Mouse (Mus musculus): ENCODE measurements around the gene Dpp9.

Gene Dpp9

DNA sequence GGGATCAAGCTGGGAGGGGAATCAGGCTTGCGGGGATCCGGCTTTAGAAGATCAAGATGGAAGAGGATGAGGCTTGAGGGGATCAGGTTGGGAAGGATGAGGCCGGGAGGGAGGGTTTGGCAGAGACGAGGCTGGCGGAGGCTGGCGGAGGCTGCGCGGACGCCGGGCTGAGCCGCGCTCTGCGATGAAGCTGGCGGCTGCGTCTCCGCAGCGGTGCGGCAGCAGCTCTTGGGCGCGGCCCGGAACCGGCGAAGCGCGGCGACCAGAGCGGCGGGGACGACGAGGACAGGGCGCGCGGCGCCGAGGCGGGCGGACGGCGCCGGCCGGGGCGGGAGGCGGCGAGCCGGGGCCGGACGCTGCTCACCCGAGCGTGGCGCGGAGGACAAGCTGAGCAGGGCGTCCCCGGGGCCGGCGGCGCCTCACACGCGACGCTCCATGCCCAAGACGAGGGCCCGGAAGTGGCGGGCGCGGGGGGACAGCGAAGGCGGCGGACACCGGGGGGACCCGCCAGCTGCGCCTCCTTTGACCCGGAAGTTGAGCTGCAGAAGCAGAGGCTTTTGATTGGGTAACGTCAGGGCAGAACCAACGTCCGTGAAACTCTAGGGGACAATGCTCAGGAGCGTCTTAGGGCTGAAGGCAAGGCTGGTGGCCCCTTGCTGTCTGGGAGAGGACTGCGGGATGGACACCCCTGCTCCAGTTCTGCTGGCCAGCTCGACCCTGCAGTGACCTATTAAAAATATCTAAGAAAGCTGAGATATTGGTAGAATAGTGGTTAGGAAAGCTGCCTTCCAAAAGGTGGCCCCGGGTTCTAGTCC lies at the start of gene Dpp9:
Gene Dpp9, minus strand, starts transcription at position 529 of the 815 bp plus-strand sequence.
- CTCF ChIA-PET: interaction anchor here (0.5 to 3.0 kb wide), 25 partner anchors 11 to 273 kb away, joined by 3 to 27 read pairs (median 4); partner anchors contain the start of genes Fem1a (in 1 of the 4), Sh3gl1 (in 1 of the 4) and Yju2 (in 1 of the 4)
- POLR2A ChIA-PET: interaction anchor here (0.6 to 4.3 kb wide), 78 partner anchors 8 to 615 kb away, joined by 3 to 25 read pairs (median 4); partner anchors contain the start of genes Chaf1a (in 2 of the 4), Hdgfl2 (in 2 of the 4), Ebi3 (in 1 of the 4) and Fem1a (in 1 of the 4)

DNA sequence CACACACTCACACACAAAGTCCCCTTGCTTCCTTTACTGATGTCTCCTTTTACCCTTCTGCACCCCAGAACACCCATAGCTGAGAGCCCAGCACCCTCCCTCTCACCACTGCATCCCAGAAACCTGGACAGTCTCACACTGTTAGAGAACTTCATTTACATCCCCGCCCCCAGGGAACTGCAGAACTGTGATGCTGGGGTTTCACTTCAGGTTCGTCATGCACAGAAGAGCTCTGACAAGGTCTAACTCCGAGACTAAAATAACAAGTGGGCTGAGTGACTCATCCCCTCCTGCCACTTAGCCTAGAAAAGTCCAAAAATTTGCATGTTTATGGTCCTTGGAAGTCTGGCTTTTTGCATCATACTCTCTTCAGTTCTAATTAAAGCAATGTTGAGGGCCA lies 47.6 kb upstream of the Dpp9 start:
- ChIA-PET POLR2A (interaction anchor here (0.6 to 64.8 kb wide), 29 partner anchors 9 to 344 kb away, joined by 3 to 2494 read pairs (median 4); partner anchors contain the start of genes Ticam1 (in 3 of the 4), Arrdc5 (in 2 of the 4), Fem1a (in 2 of the 4) and Plin3 (in 2 of the 4)), CTCF (interaction anchor here in 3 of 4 experiments (0.6 to 2.0 kb wide), 7 partner anchors 11 to 287 kb away, joined by 3 to 5 read pairs (median 4); partner anchors contain the start of gene Ticam1 (in 1 of the 3))

DNA sequence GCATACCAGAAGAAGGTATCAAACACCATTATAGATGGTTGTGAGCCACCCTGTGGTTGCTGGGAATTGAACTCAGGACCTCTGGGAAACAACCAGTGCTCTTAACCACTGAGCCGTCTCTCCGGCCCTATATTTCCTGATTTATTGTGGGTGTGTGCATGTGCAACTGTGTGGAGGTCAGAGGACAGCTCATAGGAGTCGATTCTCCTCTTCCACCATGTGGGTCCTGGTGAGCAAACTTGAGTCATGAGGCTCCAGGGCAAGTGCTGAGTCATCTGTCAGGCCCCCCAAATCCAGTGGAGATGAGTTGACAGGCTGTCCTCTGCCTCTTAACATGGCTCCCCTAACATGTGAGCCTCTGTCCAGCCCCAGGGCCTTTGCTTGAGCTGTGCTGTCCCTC lies 47.2 kb upstream of the Dpp9 start:
- POLR2A ChIA-PET: interaction anchor here (0.7 to 64.8 kb wide), 27 partner anchors 10 to 361 kb away, joined by 3 to 2494 read pairs (median 6); partner anchors contain the start of genes Ticam1 (in 3 of the 4), Arrdc5 (in 2 of the 4), Dpp9 (in 2 of the 4) and Fem1a (in 2 of the 4)
- CTCF ChIA-PET: interaction anchor here in 3 of 4 experiments (0.5 to 2.3 kb wide), 10 partner anchors 10 to 287 kb away, joined by 3 to 9 read pairs (median 4); partner anchors contain the start of genes Kdm4b (in 1 of the 3) and Ticam1 (in 1 of the 3)

DNA sequence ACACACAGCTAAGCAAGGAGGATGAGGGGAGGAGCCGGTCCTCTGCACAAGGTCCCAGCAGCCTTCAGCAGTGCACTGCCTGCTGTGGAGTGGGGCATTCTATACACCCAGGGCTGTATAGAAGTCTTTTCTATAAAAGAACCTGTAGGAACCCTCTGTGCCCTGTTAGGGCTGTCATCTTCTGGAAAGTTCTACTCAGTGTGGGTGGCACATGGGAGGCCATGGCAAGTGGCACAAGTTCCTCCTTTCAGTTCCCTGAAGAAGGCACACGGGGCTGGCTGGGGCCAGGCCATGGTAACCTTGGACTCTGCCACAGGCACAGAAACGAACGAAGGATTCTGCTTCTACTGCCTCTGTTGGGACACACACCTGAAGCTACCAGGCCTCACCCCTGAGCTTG lies 46.3 kb upstream of the Dpp9 start:
- ChIA-PET POLR2A (interaction anchor here (0.6 to 64.8 kb wide), 39 partner anchors 9 to 408 kb away, joined by 3 to 2494 read pairs (median 6); partner anchors contain the start of genes Dpp9 (in 3 of the 4), Arrdc5 (in 2 of the 4), Kdm4b (in 2 of the 4) and Plin3 (in 2 of the 4)), CTCF (interaction anchor here (0.5 to 3.4 kb wide), 42 partner anchors 9 to 558 kb away, joined by 3 to 26 read pairs (median 4); partner anchors contain the start of genes Ticam1 (in 2 of the 4), Dpp9 (in 1 of the 4) and Kdm4b (in 1 of the 4))

DNA sequence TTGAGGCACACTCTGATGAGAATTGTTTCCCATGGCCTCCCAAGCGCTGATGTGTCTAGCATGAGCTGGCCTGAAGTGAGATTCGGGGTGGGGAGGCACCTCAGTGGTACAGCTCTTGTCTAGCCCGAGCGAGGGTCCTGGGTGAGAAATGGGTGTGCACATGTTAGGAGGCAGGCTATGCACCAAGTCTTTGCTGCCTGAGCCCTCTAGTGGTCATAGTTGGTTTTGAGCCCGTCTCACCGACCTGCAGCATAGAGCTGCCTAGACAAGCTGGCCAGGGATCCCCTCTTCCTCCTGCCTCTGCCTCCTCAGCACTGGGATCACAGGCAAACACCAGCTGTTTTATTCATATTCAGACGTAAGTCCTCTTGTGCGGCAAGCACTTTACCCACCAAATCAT lies 45.3 kb upstream of the Dpp9 start:
- ChIA-PET CTCF (interaction anchor here (0.5 to 3.4 kb wide), 102 partner anchors 8 to 473 kb away, joined by 3 to 26 read pairs (median 4); partner anchors contain the start of genes Ticam1 (in 4 of the 4), Kdm4b (in 2 of the 4), Chaf1a (in 1 of the 4) and Dpp9 (in 1 of the 4)), POLR2A (interaction anchor here (0.6 to 64.8 kb wide), 50 partner anchors 9 to 409 kb away, joined by 3 to 2494 read pairs (median 4); partner anchors contain the start of genes Dpp9 (in 4 of the 4), Ticam1 (in 3 of the 4), Kdm4b (in 2 of the 4) and Plin3 (in 2 of the 4))

DNA sequence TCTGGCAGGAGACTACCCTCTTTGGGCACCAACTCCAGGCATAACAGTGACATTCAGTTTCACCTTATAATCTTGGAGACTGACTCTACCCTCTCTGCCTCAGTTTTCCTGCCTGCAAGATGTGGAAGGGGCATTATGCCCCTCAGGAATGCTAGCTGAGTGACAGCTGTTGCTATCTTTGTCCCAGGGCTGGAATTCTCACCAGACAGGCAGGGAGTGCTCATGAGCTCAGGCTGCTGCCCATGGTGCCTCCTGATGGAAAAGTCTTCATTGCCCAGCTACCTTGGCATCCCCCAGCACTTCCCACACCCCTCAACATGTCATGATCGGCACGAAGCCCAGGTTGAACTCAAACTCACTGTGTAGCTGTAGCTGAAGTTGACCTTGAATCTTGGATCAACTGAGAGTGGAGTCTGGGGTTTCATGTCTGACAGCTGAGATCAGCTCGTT lies 44.0 kb upstream of the Dpp9 start:
- POLR2A ChIA-PET: interaction anchor here in 3 of 4 experiments (0.5 to 64.8 kb wide), 23 partner anchors 8 to 616 kb away, joined by 3 to 2494 read pairs (median 4); partner anchors contain the start of genes Kdm4b (in 2 of the 3), Plin3 (in 2 of the 3), Ticam1 (in 2 of the 3) and Uhrf1 (in 2 of the 3)
- CTCF ChIA-PET: interaction anchor here (0.6 to 3.4 kb wide), 11 partner anchors 11 to 290 kb away, joined by 3 to 17 read pairs (median 5); partner anchors contain the start of gene Plin5 (in 1 of the 4)

DNA sequence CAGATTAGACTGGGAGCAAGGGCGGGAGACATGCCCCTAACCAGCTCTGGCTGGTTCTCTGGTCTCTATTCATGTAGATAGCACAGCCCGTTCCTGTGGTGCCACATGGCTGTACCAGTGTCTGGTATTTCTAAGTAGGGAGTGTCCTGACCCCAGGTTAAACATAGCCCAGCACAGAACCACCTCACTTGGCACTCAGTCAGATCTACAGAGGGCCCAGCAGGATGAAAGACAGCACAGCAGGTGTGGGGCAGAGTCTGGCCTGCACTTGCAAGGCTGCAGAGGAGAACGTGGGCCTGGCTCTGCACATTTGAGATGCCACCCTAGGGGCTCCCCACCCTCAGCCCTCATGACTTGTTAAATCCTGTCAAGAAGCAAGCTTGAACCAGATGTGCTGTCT lies 42.5 kb upstream of the Dpp9 start:
- ChIA-PET CTCF (interaction anchor here in 2 of 4 experiments (0.5 to 1.7 kb wide), 6 partner anchors 15 to 208 kb away, joined by 3 to 6 read pairs (median 3); partner anchors contain the start of genes Dpp9 (in 1 of the 2) and Ticam1 (in 1 of the 2)), POLR2A (interaction anchor here (0.6 to 64.8 kb wide), 33 partner anchors 9 to 491 kb away, joined by 3 to 2494 read pairs (median 4); partner anchors contain the start of genes Uhrf1 (in 3 of the 4), Arrdc5 (in 2 of the 4), Dpp9 (in 2 of the 4) and Plin3 (in 2 of the 4))

DNA sequence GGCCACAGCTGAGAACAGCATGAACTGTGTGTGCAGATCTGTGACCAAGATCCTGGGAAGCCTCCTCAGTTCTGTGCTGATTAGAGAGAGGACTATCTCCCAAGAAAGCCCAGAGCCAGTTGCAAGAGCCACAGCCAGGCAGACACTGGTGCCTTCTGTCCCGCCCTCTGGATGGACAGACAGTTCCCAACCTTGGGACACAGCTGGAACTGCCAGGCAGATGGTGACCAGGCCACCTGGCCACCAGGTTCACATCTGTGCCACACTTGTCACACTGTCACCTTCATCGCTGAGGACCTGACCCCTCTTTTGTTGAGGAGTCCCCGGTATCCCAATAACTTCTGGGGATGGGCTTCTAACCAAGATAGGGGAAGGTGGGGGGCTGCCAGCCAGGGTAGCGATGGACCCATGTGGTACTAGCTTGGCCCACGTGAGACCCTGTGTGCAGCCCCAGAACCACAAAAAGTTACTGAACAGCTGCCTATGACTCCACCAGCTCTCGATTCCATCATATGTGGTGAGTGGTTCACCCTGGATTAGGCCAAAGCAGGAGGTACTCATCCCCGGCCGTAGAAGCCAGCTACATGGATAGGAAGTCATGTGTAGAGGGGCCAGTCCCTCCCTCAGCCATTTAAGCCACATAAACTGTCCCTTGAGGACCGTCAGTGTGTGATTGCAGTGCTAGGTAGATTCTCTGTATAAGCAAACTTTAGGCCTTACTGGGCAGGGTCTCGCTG lies 40.8 kb upstream of the Dpp9 start:
- POLR2A ChIA-PET: interaction anchor here in 2 of 4 experiments (0.9 to 64.8 kb wide), 11 partner anchors 8 to 772 kb away, joined by 3 to 2494 read pairs (median 4); partner anchors contain the start of genes Plin3 (in 2 of the 2), Uhrf1 (in 2 of the 2), Arrdc5 (in 1 of the 2) and Hdgfl2 (in 1 of the 2)

DNA sequence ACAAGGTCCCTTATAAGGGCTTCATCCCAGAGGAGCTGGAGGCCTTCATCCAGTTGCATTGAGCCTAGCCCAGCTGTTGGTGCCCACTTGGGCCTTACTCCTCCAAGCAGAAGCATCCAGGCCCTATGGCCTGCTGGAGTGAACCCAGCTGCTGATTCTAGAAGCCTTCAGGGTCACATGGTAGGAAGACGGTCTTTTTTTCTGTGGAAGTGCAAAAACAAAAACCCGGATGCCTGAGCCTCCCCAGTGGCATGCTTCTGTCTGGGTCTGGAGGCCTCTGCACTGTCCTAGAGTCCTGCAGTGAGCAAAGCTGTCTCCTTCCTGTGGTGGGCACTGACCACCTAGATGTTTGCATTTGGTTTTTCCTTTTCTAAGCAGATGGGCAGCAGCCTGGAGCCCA lies 40.1 kb upstream of the Dpp9 start:
- POLR2A ChIA-PET: interaction anchor here in 3 of 4 experiments (0.6 to 64.8 kb wide), 8 partner anchors 9 to 773 kb away, joined by 3 to 2494 read pairs (median 4); partner anchors contain the start of genes Plin3 (in 2 of the 3), Arrdc5 (in 1 of the 3), Kdm4b (in 1 of the 3) and Khsrp (in 1 of the 3)
- CTCF ChIA-PET: interaction anchor here in 1 of 4 experiments (1.2 kb wide), 1 partner anchor 23 kb away, joined by 3 read pairs; no protein-coding TSS in a partner anchor

More for the DNA sequence above, 40.8 kb upstream of the Dpp9 start:
- CTCF ChIA-PET: interaction anchor here in 2 of 4 experiments (0.6 to 1.2 kb wide), 2 partner anchors 22 to 112 kb away, joined by 3 read pairs; no protein-coding TSS in a partner anchor

DNA sequence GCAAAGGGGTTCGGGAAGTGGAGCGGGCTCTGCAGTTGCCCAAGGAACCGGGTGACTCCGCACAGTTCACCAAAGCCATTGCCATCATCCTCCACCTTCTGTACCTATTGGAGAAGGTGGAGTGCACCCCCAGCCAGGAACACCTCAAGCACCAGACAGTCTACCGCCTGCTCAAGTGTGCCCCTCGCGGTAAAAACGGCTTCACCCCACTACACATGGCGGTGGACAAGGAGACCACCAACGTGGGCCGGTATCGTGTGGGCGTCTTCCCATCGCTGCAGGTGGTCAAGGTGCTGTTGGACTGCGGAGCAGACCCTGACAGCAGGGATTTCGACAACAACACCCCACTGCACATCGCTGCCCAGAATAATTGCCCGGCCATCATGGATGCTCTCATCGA lies 39.6 kb upstream of the Dpp9 start:
- ChIA-PET CTCF (interaction anchor here in 2 of 4 experiments (1.0 to 1.5 kb wide), 3 partner anchors 16 to 127 kb away, joined by 3 to 4 read pairs (median 3); no protein-coding TSS in a partner anchor), POLR2A (interaction anchor here in 3 of 4 experiments (0.6 to 64.8 kb wide), 7 partner anchors 10 to 773 kb away, joined by 3 to 2494 read pairs (median 4); partner anchors contain the start of genes Plin3 (in 2 of the 3), Arrdc5 (in 1 of the 3), Chaf1a (in 1 of the 3) and Kdm4b (in 1 of the 3))

DNA sequence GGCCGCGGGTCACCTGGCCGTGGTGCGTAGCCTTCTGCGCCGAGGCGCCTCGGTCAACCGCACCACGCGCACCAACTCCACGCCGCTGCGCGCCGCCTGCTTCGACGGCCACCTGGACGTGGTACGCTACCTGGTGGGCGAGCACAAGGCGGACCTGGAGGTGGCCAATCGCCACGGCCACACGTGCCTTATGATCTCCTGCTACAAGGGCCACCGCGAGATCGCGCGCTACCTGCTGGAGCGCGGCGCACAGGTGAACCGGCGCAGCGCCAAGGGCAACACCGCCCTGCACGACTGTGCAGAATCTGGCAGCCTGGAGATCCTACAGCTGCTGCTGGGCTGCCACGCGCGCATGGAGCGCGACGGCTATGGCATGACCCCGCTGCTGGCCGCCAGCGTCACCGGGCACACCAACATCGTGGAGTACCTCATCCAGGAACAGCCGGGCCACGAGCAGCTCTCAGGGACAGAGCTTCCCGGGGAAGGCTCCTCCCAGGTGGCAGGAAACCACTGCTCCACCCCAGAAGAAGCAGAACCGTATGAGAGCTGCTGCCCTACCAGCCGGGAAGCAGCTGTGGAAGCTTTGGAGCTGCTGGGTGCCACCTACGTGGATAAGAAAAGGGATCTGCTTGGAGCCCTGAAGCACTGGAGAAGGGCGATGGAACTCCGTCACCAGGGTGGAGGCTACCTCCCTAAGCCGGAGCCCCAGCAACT lies 38.6 kb upstream of the Dpp9 start:
- ChIA-PET CTCF (interaction anchor here in 1 of 4 experiments (1.0 to 1.5 kb wide), 3 partner anchors 16 to 126 kb away, joined by 3 to 6 read pairs (median 4); partner anchors contain the start of gene Ticam1), POLR2A (interaction anchor here (0.5 to 64.8 kb wide), 12 partner anchors 9 to 217 kb away, joined by 3 to 2494 read pairs (median 9); partner anchors contain the start of genes Dpp9 (in 2 of the 4), Plin3 (in 2 of the 4), Arrdc5 (in 1 of the 4) and Chaf1a (in 1 of the 4))

DNA sequence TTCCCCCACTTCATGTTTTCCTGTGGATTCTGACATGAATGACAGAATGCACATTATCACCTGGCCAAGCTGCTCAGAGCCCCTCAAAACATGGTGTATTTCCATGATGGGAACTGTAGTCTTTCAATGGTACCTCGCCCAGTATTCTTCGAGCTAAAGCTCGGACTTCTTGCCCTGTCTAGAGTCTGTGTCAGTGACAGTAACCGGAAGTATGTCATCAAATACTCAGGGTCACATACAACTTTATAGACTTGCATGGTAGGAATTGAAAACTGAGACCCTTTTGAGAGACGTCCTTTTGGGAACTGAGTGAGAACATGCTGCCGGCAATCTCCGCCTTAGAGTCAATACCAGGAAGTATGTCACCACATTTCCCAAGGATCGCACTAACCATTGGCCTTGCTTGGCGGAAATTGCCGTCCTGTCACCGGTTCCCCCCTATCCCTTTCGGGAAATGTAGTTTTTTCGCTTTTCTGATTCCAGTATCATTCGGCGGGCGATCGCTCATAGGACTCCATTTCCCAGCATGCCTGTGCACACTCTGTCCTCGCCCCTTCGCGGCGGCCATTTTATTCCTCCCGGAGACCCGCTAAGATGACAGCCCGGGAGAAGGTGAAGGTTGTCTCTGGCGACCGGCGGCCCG lies 37.7 kb upstream of the Dpp9 start, which contains the start of gene Fem1a:
Gene Fem1a, plus strand, starts transcription at position 572 of the 643 bp plus-strand sequence.
- ChIA-PET CTCF (interaction anchor here (0.6 to 3.2 kb wide), 91 partner anchors 8 to 554 kb away, joined by 3 to 46 read pairs (median 4); partner anchors contain the start of genes Dpp9 (in 3 of the 4), Ticam1 (in 2 of the 4), Catsperd (in 1 of the 4) and Hdgfl2 (in 1 of the 4)), POLR2A (interaction anchor here (0.6 to 64.8 kb wide), 58 partner anchors 8 to 417 kb away, joined by 3 to 2494 read pairs (median 4); partner anchors contain the start of genes Dpp9 (in 4 of the 4), Arrdc5 (in 2 of the 4), Kdm4b (in 2 of the 4) and Ticam1 (in 2 of the 4))

DNA sequence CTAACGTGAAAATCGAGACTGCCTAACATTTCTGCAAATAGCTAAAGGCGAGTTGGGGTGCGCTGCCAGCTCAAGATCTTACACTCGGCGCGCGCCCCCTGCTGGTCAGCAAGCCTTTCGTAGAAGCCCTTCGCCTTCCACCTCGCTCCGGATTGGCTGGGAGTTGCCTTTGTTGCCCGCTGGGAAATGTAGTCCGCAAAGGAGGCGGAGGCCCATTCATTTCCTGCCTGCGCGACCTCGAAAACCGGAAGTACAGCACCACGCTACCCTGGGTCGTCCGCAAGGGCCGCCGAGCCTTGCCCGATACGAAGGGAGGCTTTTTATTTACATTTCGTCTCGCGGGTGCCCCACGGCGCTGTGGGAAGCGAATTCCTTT lies 37.1 kb upstream of the Dpp9 start:
- POLR2A ChIA-PET: interaction anchor here (0.6 to 64.8 kb wide), 71 partner anchors 8 to 741 kb away, joined by 3 to 2494 read pairs (median 4); partner anchors contain the start of genes Dpp9 (in 4 of the 4), Arrdc5 (in 2 of the 4), Kdm4b (in 2 of the 4) and Ranbp3 (in 2 of the 4)
- CTCF ChIA-PET: interaction anchor here (0.6 to 3.2 kb wide), 114 partner anchors 8 to 553 kb away, joined by 3 to 46 read pairs (median 4); partner anchors contain the start of genes Dpp9 (in 3 of the 4), Ticam1 (in 3 of the 4), Catsperd (in 1 of the 4) and Hdgfl2 (in 1 of the 4)

DNA sequence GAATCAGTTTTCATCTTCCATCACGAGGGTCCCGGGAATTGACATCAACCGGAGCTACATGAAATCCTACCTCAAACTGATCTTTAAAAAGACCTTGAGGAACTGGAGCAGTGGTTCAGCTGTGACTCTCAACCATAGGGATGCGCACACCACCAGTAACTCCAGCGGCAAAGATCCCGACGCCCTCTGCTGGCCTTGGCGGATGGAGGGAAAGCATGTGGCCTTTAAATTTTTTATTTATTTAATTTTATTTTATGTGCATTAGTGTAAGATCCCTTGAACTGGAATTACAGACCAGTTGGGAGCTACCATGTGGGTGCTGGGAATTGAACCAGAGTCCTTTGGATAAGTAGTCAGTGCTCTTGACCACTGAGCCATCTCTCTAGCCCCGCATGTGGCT lies 36.7 kb upstream of the Dpp9 start:
- CTCF ChIA-PET: interaction anchor here (0.6 to 3.2 kb wide), 115 partner anchors 9 to 553 kb away, joined by 3 to 46 read pairs (median 4); partner anchors contain the start of genes Dpp9 (in 3 of the 4), Ticam1 (in 3 of the 4), Catsperd (in 1 of the 4) and Hdgfl2 (in 1 of the 4)
- POLR2A ChIA-PET: interaction anchor here (0.6 to 64.8 kb wide), 73 partner anchors 8 to 741 kb away, joined by 3 to 2494 read pairs (median 4); partner anchors contain the start of genes Dpp9 (in 4 of the 4), Arrdc5 (in 2 of the 4), Kdm4b (in 2 of the 4) and Ranbp3 (in 2 of the 4)
